Mouse (Mus musculus): Measurements from ENCODE around the gene Ankrd52. TPM values are rescaled to one million over a fixed set of nuclear protein-coding genes. Genes with fewer than 3 reads are reported as not detected.

The Ankrd52 gene
- total RNA-seq, 2 experiments from 2014 or later: 49.3 to 61.7 TPM

- DNase-seq (ENCODE audit: low spot score in 2 of 2): peak; percentile 94 to 96
- intact Hi-C loops (cut with DNase I): no loop called here
Measured at GRCm38 (mm10) chr10:128368402-128369217, 8.3 kb upstream of the Ankrd52 start, which contains the start of gene Coq10a. TSS of gene Coq10a (minus strand) at chr10:128368997.

GRCm38 (mm10) chr10:128369218-128369543, 7.7 kb upstream of the Ankrd52 start:
- DNase-seq (ENCODE audit: low spot score in 2 of 2): no peak
- intact Hi-C loops (cut with DNase I): no loop called here

- DNase-seq (ENCODE audit: low spot score in 2 of 2): no peak
- intact Hi-C loops (cut with DNase I): no loop called here
Measured at GRCm38 (mm10) chr10:128369599-128369998, 7.3 kb upstream of the Ankrd52 start.

- no peak for DNase-seq (ENCODE audit: low spot score in 2 of 2)
- intact Hi-C loops (cut with DNase I): no loop called here
Measured at GRCm38 (mm10) chr10:128370021-128370420, 6.9 kb upstream of the Ankrd52 start.

GRCm38 (mm10) chr10:128370601-128371000, 6.3 kb upstream of the Ankrd52 start:
- intact Hi-C loops (cut with DNase I): no loop called here
- no peak for DNase-seq (ENCODE audit: low spot score in 2 of 2)

GRCm38 (mm10) chr10:128372142-128372541, 4.8 kb upstream of the Ankrd52 start:
- no peak for DNase-seq (ENCODE audit: low spot score in 2 of 2)

GRCm38 (mm10) chr10:128372989-128373748, 3.7 kb upstream of the Ankrd52 start:
- intact Hi-C loops (cut with DNase I): no loop called here
- DNase-seq (ENCODE audit: low spot score in 2 of 2): no peak

More at GRCm38 (mm10) chr10:128372142-128372541, 4.8 kb upstream of the Ankrd52 start:
- intact Hi-C loops (cut with DNase I): no loop called here

GRCm38 (mm10) chr10:128374393-128374792, 2.5 kb upstream of the Ankrd52 start:
- no peak for DNase-seq (ENCODE audit: low spot score in 2 of 2)
- intact Hi-C loops (cut with DNase I): no loop called here

- no peak for DNase-seq (ENCODE audit: low spot score in 2 of 2)
- intact Hi-C loops (cut with DNase I): loop anchor here (2.0 kb wide), 2 partner anchors 33 to 79 kb away; no protein-coding TSS in a partner anchor
Measured at GRCm38 (mm10) chr10:128376099-128376454, 838 bp upstream of the Ankrd52 start.

GRCm38 (mm10) chr10:128377222-128377939, 466 bp downstream of the Ankrd52 start:
- DNase-seq (ENCODE audit: low spot score in 2 of 2): no peak
- intact Hi-C loops (cut with DNase I): loop anchor here (2.0 kb wide), 2 partner anchors 31 to 77 kb away; no protein-coding TSS in a partner anchor

GRCm38 (mm10) chr10:128377940-128378448, 1.1 kb downstream of the Ankrd52 start:
- no peak for DNase-seq (ENCODE audit: low spot score in 2 of 2)

GRCm38 (mm10) chr10:128378462-128378861, 1.5 kb downstream of the Ankrd52 start:
- intact Hi-C loops (cut with DNase I): no loop called here

More at GRCm38 (mm10) chr10:128377940-128378448, 1.1 kb downstream of the Ankrd52 start:
- intact Hi-C loops (cut with DNase I): loop anchor here (2.0 kb wide), 2 partner anchors 31 to 77 kb away; no protein-coding TSS in a partner anchor

GRCm38 (mm10) chr10:128379260-128379659, 2.3 kb downstream of the Ankrd52 start:
- no peak for DNase-seq (ENCODE audit: low spot score in 2 of 2)
- intact Hi-C loops (cut with DNase I): no loop called here

More at GRCm38 (mm10) chr10:128378462-128378861, 1.5 kb downstream of the Ankrd52 start:
- DNase-seq (ENCODE audit: low spot score in 2 of 2): no peak

GRCm38 (mm10) chr10:128380565-128380964, 3.6 kb downstream of the Ankrd52 start:
- intact Hi-C loops (cut with DNase I): no loop called here
- DNase-seq (ENCODE audit: low spot score in 2 of 2): no peak

- no peak for DNase-seq (ENCODE audit: low spot score in 2 of 2)
- intact Hi-C loops (cut with DNase I): no loop called here
Measured at GRCm38 (mm10) chr10:128382482-128382881, 5.6 kb downstream of the Ankrd52 start.

- DNase-seq (ENCODE audit: low spot score in 2 of 2): no peak
- intact Hi-C loops (cut with DNase I): no loop called here
Measured at GRCm38 (mm10) chr10:128385902-128386301, 9.0 kb downstream of the Ankrd52 start.

- intact Hi-C loops (cut with DNase I): no loop called here
- no peak for DNase-seq (ENCODE audit: low spot score in 2 of 2)
Measured at GRCm38 (mm10) chr10:128388941-128389340, 12.0 kb downstream of the Ankrd52 start.

- no peak for DNase-seq (ENCODE audit: low spot score in 2 of 2)
- intact Hi-C loops (cut with DNase I): no loop called here
Measured at GRCm38 (mm10) chr10:128389570-128389969, 12.7 kb downstream of the Ankrd52 start.

GRCm38 (mm10) chr10:128390366-128390765, 13.5 kb downstream of the Ankrd52 start:
- DNase-seq (ENCODE audit: low spot score in 2 of 2): no peak
- intact Hi-C loops (cut with DNase I): no loop called here

- intact Hi-C loops (cut with DNase I): no loop called here
- DNase-seq (ENCODE audit: low spot score in 2 of 2): no peak
Measured at GRCm38 (mm10) chr10:128391850-128392249, 14.9 kb downstream of the Ankrd52 start.

All from left cerebral cortex, postnatal 36 days (tissue).